Mouse (Mus musculus): ENCODE measurements around the gene A630073D07Rik. TPM values are rescaled to one million over a fixed set of nuclear protein-coding genes. Genes with fewer than 3 reads are reported as not detected.

Gene A630073D07Rik
- not detected in 4 replicates for total RNA-seq (2023; ENCODE audit: inconsistent age)

GRCm38 (mm10) chr6:132651426-132651825 is at the start of gene A630073D07Rik:
TSS of gene A630073D07Rik (minus strand) at chr6:132651526.

GRCm38 (mm10) chr6:132700907-132701306 is 49.6 kb upstream of the A630073D07Rik start, which contains the start of gene Tas2r121:
TSS of gene Tas2r121 (minus strand) at chr6:132701007.

DNA sequence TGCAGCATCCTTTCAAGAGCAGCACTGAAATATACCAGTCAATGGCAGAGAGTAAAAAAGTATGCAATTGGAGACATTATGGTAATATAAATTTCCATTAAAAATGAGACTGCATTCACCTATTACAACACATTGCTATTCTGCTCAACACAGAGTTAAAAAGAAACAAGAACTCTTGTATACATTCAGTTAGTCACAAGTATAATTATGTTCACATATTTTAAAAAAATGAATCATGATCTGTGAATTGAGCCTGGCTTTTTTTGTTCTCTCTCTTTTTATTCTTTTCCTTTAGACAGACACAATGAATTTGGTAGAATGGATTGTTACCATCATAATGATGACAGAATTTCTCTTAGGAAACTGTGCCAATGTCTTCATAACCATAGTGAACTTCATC is 5.3 kb upstream of the A630073D07Rik start, which contains the start of gene Tas2r120:
Gene Tas2r120 (plus strand): TSS at position 301 of the 400 bp plus-strand sequence.

DNA sequence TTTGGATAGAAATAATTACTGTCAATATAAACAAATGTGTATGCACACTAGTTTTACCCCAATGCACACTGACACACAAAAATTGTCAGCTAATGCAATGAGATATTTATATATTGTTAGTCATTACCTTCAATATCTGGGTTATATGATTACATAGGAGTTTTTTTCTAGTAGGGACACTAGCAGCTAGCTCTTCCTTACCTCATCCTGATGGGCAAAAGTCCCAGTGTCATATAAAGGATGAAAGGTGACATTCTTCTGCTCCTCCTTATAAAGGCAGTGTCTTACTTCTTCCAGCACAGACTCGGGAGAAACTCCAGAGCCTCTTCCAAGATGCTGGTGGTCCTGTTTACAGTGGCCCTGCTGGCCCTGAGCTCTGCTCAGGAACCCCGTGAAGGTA is 55.7 kb downstream of the A630073D07Rik start, which contains the start of gene Prp2:
Gene Prp2 (plus strand): TSS at position 301 of the 400 bp plus-strand sequence.

Other genes with a start within 250 kb of the A630073D07Rik start
- not detected in 4 replicates for gene Prh1, start 81.7 kb downstream of the A630073D07Rik start, total RNA-seq (2023; ENCODE audit: inconsistent age)
- gene Prp2, start 55.6 kb downstream of the A630073D07Rik start, total RNA-seq (2023; ENCODE audit: inconsistent age) = not detected in 4 replicates
- gene Tas2r120, start 5.4 kb upstream of the A630073D07Rik start, total RNA-seq (2023; ENCODE audit: inconsistent age) = not detected in 4 replicates
- not detected in 4 replicates for gene Tas2r121, start 49.5 kb upstream of the A630073D07Rik start, total RNA-seq (2023; ENCODE audit: inconsistent age)
- gene Tas2r122, start 60.4 kb upstream of the A630073D07Rik start, total RNA-seq (2023; ENCODE audit: inconsistent age) = not detected in 4 replicates
- not detected in 4 replicates for gene Tas2r115, start 86.5 kb upstream of the A630073D07Rik start, total RNA-seq (2023; ENCODE audit: inconsistent age)
- not detected in 4 replicates for gene Tas2r124, start 103.2 kb upstream of the A630073D07Rik start, total RNA-seq (2023; ENCODE audit: inconsistent age)
- gene Tas2r102, start 110.6 kb upstream of the A630073D07Rik start, total RNA-seq (2023; ENCODE audit: inconsistent age) = not detected in 4 replicates
- gene Tas2r136, start 126.6 kb upstream of the A630073D07Rik start, total RNA-seq (2023; ENCODE audit: inconsistent age) = not detected in 4 replicates
- not detected in 4 replicates for gene Tas2r117, start 151.3 kb upstream of the A630073D07Rik start, total RNA-seq (2023; ENCODE audit: inconsistent age)
- not detected in 4 replicates for gene Tas2r123, start 195.6 kb upstream of the A630073D07Rik start, total RNA-seq (2023; ENCODE audit: inconsistent age)
- gene Tas2r116, start 203.9 kb upstream of the A630073D07Rik start, total RNA-seq (2023; ENCODE audit: inconsistent age) = not detected in 4 replicates
- gene Tas2r110, start 216.5 kb upstream of the A630073D07Rik start, total RNA-seq (2023; ENCODE audit: inconsistent age) = not detected in 4 replicates
- not detected in 4 replicates for gene Tas2r113, start 241.5 kb upstream of the A630073D07Rik start, total RNA-seq (2023; ENCODE audit: inconsistent age)